Mouse (Mus musculus): Measurements from ENCODE around the gene Dixdc1. TPM values are rescaled to one million over a fixed set of nuclear protein-coding genes. Genes with fewer than 3 reads are reported as not detected.

Gene Dixdc1
- polyA plus RNA-seq, 1 experiment from 2014 or later = 31.6 TPM

DNA sequence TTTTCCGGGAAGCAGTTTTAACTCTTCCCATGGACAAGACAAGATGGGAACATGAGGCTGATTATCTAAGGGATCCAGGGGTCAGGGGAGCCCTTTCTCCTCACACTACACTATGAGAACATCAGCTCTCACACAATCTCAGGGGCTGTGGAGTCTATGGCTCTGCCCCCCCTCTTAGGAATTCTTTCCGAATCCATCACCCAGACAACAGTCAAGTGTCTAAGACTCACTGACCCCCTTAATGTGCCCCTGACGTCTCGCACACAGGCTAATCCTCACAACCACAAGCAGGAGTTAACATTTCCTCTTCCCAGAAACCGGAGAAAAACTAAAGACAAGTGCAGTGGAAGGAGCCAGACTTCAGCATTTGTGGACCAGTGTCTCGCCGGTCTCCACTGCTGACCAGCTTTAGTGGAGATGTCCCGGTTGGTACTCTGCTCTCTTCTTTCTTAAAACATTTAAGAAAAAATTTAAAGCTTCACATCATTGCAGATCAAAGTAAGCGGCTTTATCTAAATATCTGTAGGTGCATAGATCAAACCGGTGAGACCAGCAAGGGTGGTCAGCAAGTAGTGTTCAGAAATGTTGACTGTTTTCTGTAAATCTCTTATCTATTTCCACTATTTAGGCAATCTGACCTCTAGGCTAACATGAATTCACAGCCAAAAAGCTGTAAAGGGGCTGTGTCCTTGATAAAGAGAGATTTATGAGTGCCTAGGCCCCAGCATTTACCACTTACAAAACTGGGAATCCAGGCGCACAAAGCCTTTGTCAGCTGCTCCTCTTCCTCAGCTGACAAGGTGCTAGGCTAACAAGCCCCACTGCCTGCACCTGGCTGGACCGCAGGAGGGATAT lies 42.2 kb downstream of the Dixdc1 start:
- H3K27me3 ChIP-seq (replicated peaks; ENCODE audit: control insufficient read depth, insufficient read depth, low read length) = no peaks in the 10 kb centered on the region
- no peaks in the 10 kb centered on the region for H3K9me3 ChIP-seq (ENCODE audit: control insufficient read depth, low read length)
- peaks cover 6% of the 10 kb centered on the region for H3K36me3 ChIP-seq (ENCODE audit: control insufficient read depth, insufficient read depth, low read length)
- H3K4me1 ChIP-seq (ENCODE audit: control insufficient read depth, insufficient read depth, low read depth, low read length) = peaks cover 22% of the 10 kb centered on the region
- WGBS = 25% methylated on average over 12 of the region's 12 CpGs
- H3K4me2 ChIP-seq (ENCODE audit: low read length) = peak overlapping the region; percentile 96
- peak overlapping the region; percentile 74 for H3K27ac ChIP-seq (ENCODE audit: low read depth, low read length)
- H3K4me3 ChIP-seq (ENCODE audit: low read length) = peak overlapping the region; percentile 50
- peak overlapping the region; percentile 68 for H3K9ac ChIP-seq (ENCODE audit: low read depth, low read length)
- ATAC-seq = no peak

DNA sequence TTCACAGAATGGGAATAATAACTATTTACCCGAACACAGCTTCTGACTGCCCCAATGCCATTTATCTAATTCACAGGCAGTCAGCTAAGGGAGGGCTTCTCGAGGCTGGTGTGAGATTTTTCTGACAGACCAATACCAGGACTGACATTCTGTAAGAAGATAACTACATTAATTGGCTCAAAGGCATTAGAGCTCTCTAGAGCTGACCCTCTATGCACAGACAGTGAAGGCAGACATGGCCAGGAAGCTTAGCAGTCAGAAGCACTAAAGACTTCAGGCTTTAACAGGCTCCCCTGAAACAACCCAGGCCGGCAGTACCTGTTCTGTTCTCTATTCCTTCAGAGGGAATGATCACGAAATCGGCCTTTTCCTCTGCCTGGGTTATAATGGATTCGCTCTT lies 44.2 kb downstream of the Dixdc1 start:
- no peak overlapping the region for H3K4me2 ChIP-seq (ENCODE audit: low read length)
- H3K4me3 ChIP-seq (ENCODE audit: low read length) = no peak overlapping the region
- 83% methylated on average over 6 of the region's 6 CpGs for WGBS
- peaks cover 8% of the 10 kb centered on the region for H3K36me3 ChIP-seq (ENCODE audit: control insufficient read depth, insufficient read depth, low read length)
- H3K27ac ChIP-seq (ENCODE audit: low read depth, low read length) = no peak overlapping the region
- peaks cover 22% of the 10 kb centered on the region for H3K4me1 ChIP-seq (ENCODE audit: control insufficient read depth, insufficient read depth, low read depth, low read length)
- H3K9me3 ChIP-seq (ENCODE audit: control insufficient read depth, low read length) = no peaks in the 10 kb centered on the region
- H3K9ac ChIP-seq (ENCODE audit: low read depth, low read length) = no peak overlapping the region
- no peak for ATAC-seq
- no peaks in the 10 kb centered on the region for H3K27me3 ChIP-seq (replicated peaks; ENCODE audit: control insufficient read depth, insufficient read depth, low read length)

DNA sequence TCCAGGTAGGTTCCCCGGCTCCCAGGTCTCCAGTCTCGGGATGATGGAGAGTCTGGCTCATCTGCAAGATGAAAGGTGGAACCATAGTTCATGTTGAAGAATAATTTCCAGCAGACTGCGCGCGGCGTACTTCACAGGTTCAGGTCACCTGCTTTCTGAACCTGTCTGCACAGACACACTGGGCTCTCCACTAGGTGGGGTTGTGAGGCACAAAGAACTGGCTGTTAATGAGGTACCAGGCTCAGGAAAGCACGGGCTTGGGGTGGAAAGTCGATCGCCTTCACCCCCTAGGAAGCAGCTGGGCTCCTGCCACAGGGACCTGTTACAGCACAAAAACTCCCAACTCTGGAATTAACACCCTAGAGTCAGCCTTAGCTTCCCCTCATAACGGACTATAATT lies 45.7 kb downstream of the Dixdc1 start:
- Histone ChIP-seq H3K36me3 (ENCODE audit: control insufficient read depth, insufficient read depth, low read length) (peaks cover 13% of the 10 kb centered on the region), H3K4me3 (ENCODE audit: low read length) (no peak overlapping the region), H3K4me2 (ENCODE audit: low read length) (no peak overlapping the region), H3K27ac (ENCODE audit: low read depth, low read length) (no peak overlapping the region), H3K9me3 (ENCODE audit: control insufficient read depth, low read length) (no peaks in the 10 kb centered on the region), H3K9ac (ENCODE audit: low read depth, low read length) (no peak overlapping the region), H3K27me3 (replicated peaks; ENCODE audit: control insufficient read depth, insufficient read depth, low read length) (no peaks in the 10 kb centered on the region), H3K4me1 (ENCODE audit: control insufficient read depth, insufficient read depth, low read depth, low read length) (peaks cover 15% of the 10 kb centered on the region)
- WGBS = 18% methylated on average over 10 of the region's 10 CpGs
- no peak for ATAC-seq

DNA sequence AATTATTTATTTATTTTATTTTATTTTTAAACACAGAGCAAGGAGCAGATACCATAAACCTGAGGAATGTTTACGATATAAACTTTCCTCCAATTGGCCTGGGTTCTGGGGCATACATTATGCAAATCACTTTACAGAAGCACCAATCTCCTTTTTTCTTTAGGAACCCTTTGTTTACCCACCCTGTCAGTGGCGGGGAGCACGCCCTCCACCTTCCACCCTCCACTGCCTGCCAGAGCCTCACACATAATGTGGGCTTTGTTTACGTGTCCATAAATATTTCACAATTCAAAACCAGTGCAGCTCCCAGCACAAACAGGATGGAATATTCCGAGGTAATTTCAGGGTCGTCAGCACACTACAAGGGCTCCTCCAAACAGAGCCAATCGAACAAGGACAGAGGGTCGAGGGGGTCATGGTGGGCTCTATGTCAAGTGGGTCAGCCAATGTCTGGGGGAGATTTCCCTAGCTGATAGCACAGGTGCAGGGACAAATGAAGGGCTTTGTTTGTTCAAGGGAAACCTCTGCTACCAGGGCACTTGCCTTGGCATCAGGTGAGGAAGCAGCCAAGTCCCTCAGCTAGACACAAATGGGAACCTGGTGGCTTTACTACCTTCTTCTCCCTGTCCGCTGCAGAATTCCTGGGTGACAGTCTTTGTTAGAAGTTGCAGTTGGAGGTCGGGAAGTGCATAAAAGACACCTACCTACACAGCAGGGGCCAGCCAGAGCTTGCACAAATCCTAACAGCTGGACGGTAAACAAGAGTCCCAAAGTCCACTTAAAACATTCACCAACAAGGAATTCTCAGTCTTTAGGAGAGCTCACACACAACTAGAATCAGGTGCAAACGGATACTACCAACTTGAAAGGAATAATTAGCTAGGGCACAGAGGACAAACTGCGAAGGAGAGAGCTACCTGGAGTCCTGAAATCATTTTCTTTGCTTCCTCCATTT lies 46.4 kb downstream of the Dixdc1 start:
- Histone ChIP-seq H3K4me1 (ENCODE audit: control insufficient read depth, insufficient read depth, low read depth, low read length) (peaks cover 12% of the 10 kb centered on the region), H3K4me3 (ENCODE audit: low read length) (no peak overlapping the region), H3K36me3 (ENCODE audit: control insufficient read depth, insufficient read depth, low read length) (peaks cover 19% of the 10 kb centered on the region), H3K9ac (ENCODE audit: low read depth, low read length) (no peak overlapping the region), H3K9me3 (ENCODE audit: control insufficient read depth, low read length) (no peaks in the 10 kb centered on the region), H3K4me2 (ENCODE audit: low read length) (no peak overlapping the region), H3K27me3 (replicated peaks; ENCODE audit: control insufficient read depth, insufficient read depth, low read length) (no peaks in the 10 kb centered on the region), H3K27ac (ENCODE audit: low read depth, low read length) (no peak overlapping the region)
- WGBS = 18% methylated on average over 13 of the region's 13 CpGs
- ATAC-seq = no peak

DNA sequence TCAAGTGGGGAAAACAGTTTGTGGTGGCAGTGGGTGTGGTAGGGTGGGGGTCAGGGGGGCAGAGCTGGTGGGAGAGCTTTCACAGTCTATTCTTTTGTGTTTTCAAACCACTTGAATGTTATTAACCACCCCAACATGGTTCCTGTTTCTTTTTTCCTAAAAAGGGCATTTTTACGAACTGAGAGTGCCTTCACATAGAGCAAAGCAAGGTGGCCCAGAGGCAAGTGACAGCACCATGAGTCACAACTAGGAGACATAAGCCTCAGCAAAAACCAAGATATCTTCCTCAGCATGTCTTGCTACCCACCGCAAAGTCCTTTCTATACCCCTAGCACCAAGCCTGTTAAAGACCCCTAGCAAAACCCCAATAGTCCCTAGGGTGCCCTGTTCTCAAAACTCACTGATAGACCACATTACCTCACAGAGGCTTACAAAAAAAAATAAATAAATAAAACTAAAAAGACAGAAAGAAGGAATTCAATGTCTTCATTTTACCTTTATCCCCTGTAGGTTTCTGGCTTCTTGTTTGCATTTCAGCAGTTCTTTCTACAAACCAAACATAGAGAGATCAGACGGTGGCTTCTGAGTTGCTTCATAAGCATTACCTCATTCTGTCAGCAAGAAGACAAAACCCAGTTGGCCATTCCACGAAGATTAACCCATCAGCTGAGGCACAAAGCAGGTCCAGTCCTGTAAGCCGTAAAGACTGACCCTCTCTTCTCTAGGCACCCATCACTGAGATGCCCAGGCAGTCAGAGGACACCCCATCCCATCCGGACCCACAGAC lies 52.3 kb downstream of the Dixdc1 start:
- ATAC-seq = no peak
- no peak overlapping the region for H3K27ac ChIP-seq (ENCODE audit: low read depth, low read length)
- whole genome bisulfite sequencing = 86% methylated on average over 6 of the region's 6 CpGs

DNA sequence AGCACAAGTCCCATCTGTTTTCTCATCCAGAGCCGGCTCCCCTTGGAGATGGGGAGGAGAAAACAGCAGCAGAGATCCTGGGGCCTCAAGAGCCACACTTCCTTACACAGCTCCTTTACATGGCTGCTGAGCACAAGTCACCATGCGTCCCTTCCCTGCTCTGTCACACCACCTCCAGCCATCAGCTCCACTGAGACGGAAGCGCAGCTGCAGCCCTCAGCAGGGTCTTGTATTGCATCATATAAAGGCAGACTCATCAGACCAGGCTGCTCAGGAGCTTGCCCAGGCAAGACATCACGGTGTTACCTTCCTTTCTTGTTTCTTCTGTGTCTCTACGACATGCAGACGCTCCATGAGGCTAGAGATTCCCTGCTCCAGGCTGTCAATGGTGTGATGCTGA lies 57.6 kb downstream of the Dixdc1 start:
- H3K4me2 ChIP-seq (ENCODE audit: low read length) = no peak overlapping the region
- no peaks in the 10 kb centered on the region for H3K9me3 ChIP-seq (ENCODE audit: control insufficient read depth, low read length)
- ATAC-seq = no peak
- H3K27me3 ChIP-seq (replicated peaks; ENCODE audit: control insufficient read depth, insufficient read depth, low read length) = no peaks in the 10 kb centered on the region
- no peak overlapping the region for H3K27ac ChIP-seq (ENCODE audit: low read depth, low read length)
- no peak overlapping the region for H3K9ac ChIP-seq (ENCODE audit: low read depth, low read length)
- no peak overlapping the region for H3K4me3 ChIP-seq (ENCODE audit: low read length)
- 66% methylated on average over 7 of the region's 7 CpGs for WGBS
- peaks cover 37% of the 10 kb centered on the region for H3K36me3 ChIP-seq (ENCODE audit: control insufficient read depth, insufficient read depth, low read length)
- no peaks in the 10 kb centered on the region for H3K4me1 ChIP-seq (ENCODE audit: control insufficient read depth, insufficient read depth, low read depth, low read length)

More for the DNA sequence above, 52.3 kb downstream of the Dixdc1 start:
- Histone ChIP-seq H3K4me1 (ENCODE audit: control insufficient read depth, insufficient read depth, low read depth, low read length) (no peaks in the 10 kb centered on the region), H3K9me3 (ENCODE audit: control insufficient read depth, low read length) (no peaks in the 10 kb centered on the region), H3K36me3 (ENCODE audit: control insufficient read depth, insufficient read depth, low read length) (peaks cover 29% of the 10 kb centered on the region), H3K9ac (ENCODE audit: low read depth, low read length) (no peak overlapping the region), H3K4me3 (ENCODE audit: low read length) (no peak overlapping the region), H3K27me3 (replicated peaks; ENCODE audit: control insufficient read depth, insufficient read depth, low read length) (no peaks in the 10 kb centered on the region), H3K4me2 (ENCODE audit: low read length) (no peak overlapping the region)

DNA sequence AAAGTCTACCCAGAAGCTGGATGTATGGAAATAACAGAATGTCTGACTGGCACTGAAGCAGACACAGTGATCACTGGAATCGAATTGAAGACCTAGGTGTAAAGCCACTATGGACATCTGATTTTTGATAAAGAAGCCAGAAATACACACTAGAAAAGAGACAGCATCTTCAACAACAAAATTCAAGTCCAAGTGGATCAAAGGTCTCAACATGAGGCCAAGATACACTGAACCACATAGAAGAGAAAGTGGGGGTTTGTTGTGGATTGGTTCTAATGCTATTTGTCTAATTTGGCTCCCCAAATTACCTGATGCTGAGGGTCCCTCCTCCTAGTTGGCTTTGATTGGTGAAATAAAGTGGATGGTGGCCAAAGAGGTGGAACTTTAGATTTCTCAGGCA lies 59.9 kb downstream of the Dixdc1 start:
- ATAC-seq = no peak
- no peak overlapping the region for H3K9ac ChIP-seq (ENCODE audit: low read depth, low read length)
- WGBS = 94% methylated on average over 1 of the region's 1 CpGs
- H3K36me3 ChIP-seq (ENCODE audit: control insufficient read depth, insufficient read depth, low read length) = peaks cover 31% of the 10 kb centered on the region
- H3K9me3 ChIP-seq (ENCODE audit: control insufficient read depth, low read length) = no peaks in the 10 kb centered on the region
- H3K4me3 ChIP-seq (ENCODE audit: low read length) = no peak overlapping the region
- H3K4me2 ChIP-seq (ENCODE audit: low read length) = no peak overlapping the region
- H3K27me3 ChIP-seq (replicated peaks; ENCODE audit: control insufficient read depth, insufficient read depth, low read length) = no peaks in the 10 kb centered on the region
- no peak overlapping the region for H3K27ac ChIP-seq (ENCODE audit: low read depth, low read length)
- H3K4me1 ChIP-seq (ENCODE audit: control insufficient read depth, insufficient read depth, low read depth, low read length) = no peaks in the 10 kb centered on the region

DNA sequence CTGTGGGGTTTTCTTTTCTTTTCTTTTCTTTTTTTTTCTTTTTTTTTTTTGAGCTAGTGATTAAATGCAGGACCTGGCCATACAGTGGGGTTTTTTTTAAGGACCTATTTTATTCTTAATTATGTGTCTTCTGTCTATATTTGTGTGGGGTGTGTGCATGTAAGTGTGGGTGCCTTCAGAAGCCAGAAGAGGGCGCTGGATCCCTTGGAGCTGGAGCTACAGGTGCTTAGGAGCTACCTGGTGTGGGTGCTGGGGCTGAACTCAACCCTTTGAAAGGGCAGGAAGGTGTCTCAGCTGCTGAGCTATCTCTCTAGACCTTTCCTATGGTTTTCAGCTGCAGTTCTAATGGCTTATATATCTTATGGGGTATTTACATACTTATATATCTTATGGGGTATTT lies 64.5 kb downstream of the Dixdc1 start:
- ATAC-seq = no peak
- 18% methylated on average over 1 of the region's 1 CpGs for WGBS

More for the DNA sequence above, 64.5 kb downstream of the Dixdc1 start:
- no peak overlapping the region for H3K4me3 ChIP-seq (ENCODE audit: low read length)
- H3K27ac ChIP-seq (ENCODE audit: low read depth, low read length) = no peak overlapping the region
- no peaks in the 10 kb centered on the region for H3K27me3 ChIP-seq (replicated peaks; ENCODE audit: control insufficient read depth, insufficient read depth, low read length)
- no peak overlapping the region for H3K4me2 ChIP-seq (ENCODE audit: low read length)
- H3K9ac ChIP-seq (ENCODE audit: low read depth, low read length) = no peak overlapping the region
- H3K4me1 ChIP-seq (ENCODE audit: control insufficient read depth, insufficient read depth, low read depth, low read length) = no peaks in the 10 kb centered on the region
- H3K9me3 ChIP-seq (ENCODE audit: control insufficient read depth, low read length) = no peaks in the 10 kb centered on the region
- peaks cover 12% of the 10 kb centered on the region for H3K36me3 ChIP-seq (ENCODE audit: control insufficient read depth, insufficient read depth, low read length)
